Mouse (Mus musculus) left cerebral cortex, postnatal 4 days (tissue): ENCODE results near the gene Acad10. TPM values are rescaled to one million over a fixed set of nuclear protein-coding genes. Genes with fewer than 3 reads are reported as not detected.
A peak's percentile ranks its signal among the peaks of the same experiment; 100 is the strongest.

Experiments
- DNase-seq: peaks from one replicate; pipeline ENCODE4 v3.0.0-alpha.2; 2022
- intact Hi-C: fragments of 180-260 bp; cut with DNase I; formaldehyde crosslinking; loops from one replicate; pipeline ENCODE4 v1.15.1; 2025
- total RNA-seq, 2 experiments: library from RNA; stranded (reverse); gene quantifications; 2 replicates each; pipeline ENCODE4 v1.2.3; 2021

Gene Acad10
- total RNA-seq, 2 experiments from 2014 or later, result 2.2 to 2.5 TPM

GRCm38 (mm10) chr5:121598871-121599610 is 61.3 kb downstream of the Acad10 start:
- intact Hi-C loops, result no loop called here
- DNase-seq, result no peak

GRCm38 (mm10) chr5:121597991-121598537 is 62.2 kb downstream of the Acad10 start:
- intact Hi-C loops, result no loop called here
- DNase-seq, result no peak

GRCm38 (mm10) chr5:121597332-121597731 is 63.0 kb downstream of the Acad10 start:
- DNase-seq, result no peak
- intact Hi-C loops, result no loop called here

- intact Hi-C loops, result no loop called here
- DNase-seq, result no peak
These were observed 64.1 kb downstream of the Acad10 start for GRCm38 (mm10) chr5:121596226-121596625.

GRCm38 (mm10) chr5:121595758-121596157 is 64.6 kb downstream of the Acad10 start:
- intact Hi-C loops, result no loop called here
- DNase-seq, result no peak

GRCm38 (mm10) chr5:121594714-121595313 is 65.5 kb downstream of the Acad10 start:
- DNase-seq, result no peak
- intact Hi-C loops, result no loop called here

- DNase-seq, result peak; percentile 78
- intact Hi-C loops, result no loop called here
These were observed 66.6 kb downstream of the Acad10 start, which contains the start of gene Aldh2 for GRCm38 (mm10) chr5:121593451-121594401. TSS of gene Aldh2 (minus strand) at chr5:121593824.

GRCm38 (mm10) chr5:121592816-121593407 is 67.4 kb downstream of the Acad10 start:
- DNase-seq, result no peak
- intact Hi-C loops, result no loop called here

GRCm38 (mm10) chr5:121592064-121592815 is 68.1 kb downstream of the Acad10 start:
- intact Hi-C loops, result no loop called here
- DNase-seq, result no peak

GRCm38 (mm10) chr5:121591417-121592063 is 68.8 kb downstream of the Acad10 start:
- DNase-seq, result no peak

GRCm38 (mm10) chr5:121589928-121590327 is 70.4 kb downstream of the Acad10 start:
- no peak for DNase-seq
- intact Hi-C loops, result no loop called here

More at GRCm38 (mm10) chr5:121591417-121592063, 68.8 kb downstream of the Acad10 start:
- intact Hi-C loops, result no loop called here

GRCm38 (mm10) chr5:121586400-121587039 is 73.8 kb downstream of the Acad10 start:
- intact Hi-C loops, result no loop called here
- no peak for DNase-seq

- DNase-seq, result no peak
- intact Hi-C loops, result no loop called here
These were observed 74.6 kb downstream of the Acad10 start for GRCm38 (mm10) chr5:121585699-121586098.

- no peak for DNase-seq
- intact Hi-C loops, result no loop called here
These were observed 75.3 kb downstream of the Acad10 start for GRCm38 (mm10) chr5:121585005-121585404.

GRCm38 (mm10) chr5:121583765-121584501 is 76.4 kb downstream of the Acad10 start:
- DNase-seq, result peak; percentile 82
- intact Hi-C loops, result no loop called here

- intact Hi-C loops, result no loop called here
- DNase-seq, result no peak
These were observed 78.4 kb downstream of the Acad10 start for GRCm38 (mm10) chr5:121581945-121582344.

GRCm38 (mm10) chr5:121576927-121577488 is 83.3 kb downstream of the Acad10 start:
- intact Hi-C loops, result no loop called here

GRCm38 (mm10) chr5:121575867-121576266 is 84.4 kb downstream of the Acad10 start:
- intact Hi-C loops, result no loop called here
- DNase-seq, result no peak

More at GRCm38 (mm10) chr5:121576927-121577488, 83.3 kb downstream of the Acad10 start:
- DNase-seq, result no peak
